Mouse (Mus musculus) spleen, adult 2 months (tissue): ENCODE data around the gene Fbxw28. TPM values are rescaled to one million over a fixed set of nuclear protein-coding genes. Genes with fewer than 3 reads are reported as not detected.
"Not testable (repeated sequence)": the region's sequence is repeated elsewhere in the genome, so short reads cannot be mapped to it uniquely, and the experiment has no call there.

ENCODE experiments used
- DNase-seq, 2 experiments: peaks; one replicate each; pipeline versions ENCODE4 v3.0.0 to v3.0.0-alpha.2; 2012 to 2021; ENCODE audit warnings: low spot score in 2 of 2, low read depth in 1 of 2
- H3K27ac ChIP-seq: fragments of 200-500 bp; 2 replicates; pipeline ENCODE4 v1.5.1; 2012; ENCODE audit warnings: low read length, inconsistent platforms; ENCODE audit not compliant: insufficient read depth
- H3K27me3 ChIP-seq: fragments of 200-500 bp; 2 replicates; pipeline ENCODE4 v1.6.1; 2012; ENCODE audit warnings: mild to moderate bottlenecking, moderate library complexity, low read length, inconsistent platforms; ENCODE audit not compliant: control insufficient read depth, insufficient read depth
- H3K36me3 ChIP-seq: fragments of 200-500 bp; 2 replicates; pipeline ENCODE4 v1.6.1; 2012; ENCODE audit warnings: mild to moderate bottlenecking, low read length, inconsistent platforms; ENCODE audit not compliant: control insufficient read depth, insufficient read depth
- H3K4me1 ChIP-seq: fragments of 200-500 bp; 2 replicates; pipeline ENCODE4 v1.6.1; 2011; ENCODE audit warnings: inconsistent platforms; ENCODE audit not compliant: control insufficient read depth, insufficient read depth, insufficient read length
- H3K4me3 ChIP-seq: fragments of 200-500 bp; 2 replicates; pipeline ENCODE4 v1.5.1; 2011; ENCODE audit warnings: mild to moderate bottlenecking, inconsistent platforms; ENCODE audit not compliant: insufficient read depth, insufficient read length; ENCODE audit errors: extremely low read depth
- WGBS: fragments of 180-500 bp; shearing (Covaris S2); methylation state at CpG from one replicate; pipeline ENCODE4 v1.1.7; 2018; 5-methylcytosine and 5-hydroxymethylcytosine counted together
- polyA plus RNA-seq: library from polyadenylated mRNA; depleted of rRNA; stranded (reverse); fragments of >200 nt; gene quantifications from 2 replicates; pipeline ENCODE4 v1.2.3, GENCODE M21; 2012; rRNA removed

The Fbxw28 gene
- polyA plus RNA-seq: not detected in 2 replicates

GRCm38 (mm10) chr9:109339559-109339958 lies at the start of gene Fbxw28:
TSS of gene Fbxw28 (minus strand) at chr9:109339659.
- H3K27me3 ChIP-seq, H3K4me3 ChIP-seq, H3K4me1 ChIP-seq, H3K27ac ChIP-seq, DNase-seq, H3K36me3 ChIP-seq: not testable (repeated sequence)
- WGBS: 100% methylated on average over 1 of the region's 1 CpGs

DNA sequence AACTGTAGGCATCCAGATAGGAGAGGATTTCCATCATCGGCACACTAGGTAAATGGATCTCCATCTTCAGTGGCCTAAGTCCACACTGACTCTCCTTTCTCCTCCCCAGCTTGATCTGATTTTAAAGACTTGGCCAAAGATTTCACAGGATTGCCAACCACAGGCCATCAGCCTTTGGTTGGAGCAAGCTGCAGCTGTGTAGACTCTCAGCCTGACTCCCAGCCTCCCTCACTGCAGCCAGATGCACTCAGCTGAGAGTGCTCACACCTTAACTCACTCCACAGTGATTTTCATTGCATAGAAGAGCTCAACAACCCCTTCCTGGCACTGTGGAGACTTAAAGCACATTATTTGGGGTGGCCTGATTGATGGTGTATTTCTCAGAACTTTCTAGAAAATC lies 51.9 kb downstream of the Fbxw28 start, which contains the start of gene Fbxw14:
Fbxw14 (minus strand) TSS at position 101 of the 400 bp plus-strand sequence.
- 86% methylated on average over 1 of the region's 1 CpGs for WGBS
- not testable (repeated sequence) for H3K36me3 ChIP-seq, H3K4me1 ChIP-seq, DNase-seq, H3K27me3 ChIP-seq, H3K4me3 ChIP-seq, H3K27ac ChIP-seq

Other genes with a start within 250 kb of the Fbxw28 start
- gene Plxnb1, start 244.3 kb downstream of the Fbxw28 start, polyA plus RNA-seq: 10.4 TPM in 2 replicates
- gene Fbxw21, start 177.6 kb downstream of the Fbxw28 start, polyA plus RNA-seq: not detected in 2 replicates
- gene Fbxw13, start 143.7 kb downstream of the Fbxw28 start, polyA plus RNA-seq: 0.37 TPM in 1 of 2 replicates, not detected in the other
- not detected in 2 replicates for gene Fbxw20, start 104.9 kb downstream of the Fbxw28 start, polyA plus RNA-seq
- gene Fbxw14, start 52.0 kb downstream of the Fbxw28 start, polyA plus RNA-seq: not detected in 2 replicates
- not detected in 2 replicates for gene Fbxw22, start 64.6 kb upstream of the Fbxw28 start, polyA plus RNA-seq
- not detected in 2 replicates for gene Fbxw16, start 109.5 kb upstream of the Fbxw28 start, polyA plus RNA-seq
- gene Fbxw19, start 156.2 kb upstream of the Fbxw28 start, polyA plus RNA-seq: not detected in 2 replicates
- gene Fbxw15, start 228.6 kb upstream of the Fbxw28 start, polyA plus RNA-seq: not detected in 2 replicates